Mouse (Mus musculus): ENCODE data around the gene Vmn2r102.

The Vmn2r102 gene

GRCm38 (mm10) chr17:19660028-19660427 lies at the start of gene Vmn2r102:
Gene Vmn2r102, plus strand, starts transcription at chr17:19660328.
- no peak for DNase-seq

- no peak for DNase-seq
Measured at GRCm38 (mm10) chr17:19629328-19629727, 30.8 kb upstream of the Vmn2r102 start.

- DNase-seq, result no peak
Measured at GRCm38 (mm10) chr17:19658447-19658846, 1.7 kb upstream of the Vmn2r102 start.

- DNase-seq, result no peak
Measured at GRCm38 (mm10) chr17:19692062-19692461, 31.9 kb downstream of the Vmn2r102 start.
